Mouse (Mus musculus): ENCODE measurements around the gene Hs6st3.

The Hs6st3 gene

GRCm38 (mm10) chr14:119137906-119138785, at the start of gene Hs6st3:
Hs6st3 (plus strand) TSS chr14:119138341.
- DNase-seq (ENCODE audit: low spot score) = peak; percentile 54

GRCm38 (mm10) chr14:119098851-119099569, 39.1 kb upstream of the Hs6st3 start, which contains the start of gene Uggt2:
Uggt2 (minus strand) TSS chr14:119099430.
- DNase-seq (ENCODE audit: low spot score) = peak; percentile 90

DNA sequence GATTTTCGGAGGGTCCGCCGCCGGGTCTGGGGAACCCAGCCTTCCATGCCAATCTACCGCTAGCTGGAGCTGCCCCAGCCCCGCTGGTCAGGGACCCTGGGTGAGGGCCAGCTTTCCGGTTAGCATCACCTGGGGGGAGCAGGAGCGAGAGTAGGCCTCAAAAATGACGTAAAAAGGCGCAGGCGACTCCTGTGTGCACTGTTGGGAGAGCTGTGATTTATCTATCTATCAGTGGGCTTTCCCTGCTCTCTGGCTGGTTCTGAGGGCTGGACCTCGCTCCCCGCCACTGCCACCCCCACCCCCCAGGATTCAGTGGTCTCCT, 38.6 kb upstream of the Hs6st3 start:
- DNase-seq (ENCODE audit: low spot score) = no peak

- DNase-seq (ENCODE audit: low spot score) = no peak
Measured at GRCm38 (mm10) chr14:119107591-119107990, 30.6 kb upstream of the Hs6st3 start.

- DNase-seq (ENCODE audit: low spot score) = no peak
Measured at GRCm38 (mm10) chr14:119108776-119109301, 29.3 kb upstream of the Hs6st3 start.

GRCm38 (mm10) chr14:119109776-119110218, 28.3 kb upstream of the Hs6st3 start:
- no peak for DNase-seq (ENCODE audit: low spot score)

DNA sequence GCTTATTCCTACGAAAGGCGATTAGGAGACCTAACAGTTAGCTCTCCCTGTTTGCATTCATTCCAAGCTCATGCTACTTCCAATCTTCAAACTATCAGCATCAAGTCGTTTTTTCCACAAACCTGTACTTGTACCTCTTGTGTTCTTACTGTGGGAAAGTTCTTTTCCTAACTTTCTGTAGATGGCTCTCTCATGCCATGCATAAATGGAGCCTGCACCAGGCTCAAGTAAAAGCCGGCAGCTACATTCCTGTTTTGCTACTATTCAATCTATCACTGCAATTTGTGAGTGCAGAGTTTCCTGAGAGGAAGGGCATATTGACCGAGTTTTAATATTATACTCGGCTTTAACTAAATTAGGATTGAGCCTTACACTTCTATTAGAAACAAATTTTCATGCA, 25.6 kb upstream of the Hs6st3 start:
- no peak for DNase-seq (ENCODE audit: low spot score)

DNA sequence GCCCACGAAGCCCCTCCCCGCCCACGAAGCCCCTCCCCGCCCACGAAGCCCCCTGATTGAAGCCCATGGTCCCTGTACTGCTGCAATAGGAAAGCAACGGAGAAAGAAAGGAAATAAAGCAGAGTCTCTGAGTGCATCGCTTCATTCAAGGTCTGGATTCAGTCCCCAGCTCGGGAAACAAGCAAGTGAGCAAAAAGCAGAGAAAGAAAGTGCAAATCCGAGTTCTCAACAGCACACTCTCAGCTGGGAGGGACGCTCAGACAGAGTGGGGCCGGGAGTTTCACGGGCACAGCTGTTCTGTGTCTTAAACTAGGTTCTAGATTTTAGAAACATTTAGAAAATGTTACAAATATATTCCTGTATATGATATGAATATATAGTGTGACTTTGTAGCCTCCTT, 14.6 kb upstream of the Hs6st3 start:
- DNase-seq (ENCODE audit: low spot score) = peak; percentile 43

DNA sequence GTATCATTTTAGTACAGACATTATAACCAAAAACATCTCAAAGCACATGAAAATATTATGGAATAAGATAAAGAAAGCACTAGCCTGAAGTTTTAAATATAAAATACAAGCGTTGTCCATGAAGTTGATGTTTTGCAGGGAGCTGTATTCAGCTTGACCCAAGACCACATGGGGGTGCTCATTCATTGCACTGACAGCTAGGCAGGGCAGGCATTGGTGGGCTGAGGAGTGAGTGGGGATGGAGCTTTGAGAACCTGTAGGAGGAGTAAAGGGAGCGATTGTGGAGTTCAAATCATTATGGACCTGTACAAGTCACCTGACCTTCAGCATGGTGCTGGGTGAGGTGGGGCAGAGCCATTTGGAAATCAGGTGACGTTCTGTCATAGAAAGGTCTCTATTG, 14.1 kb upstream of the Hs6st3 start:
- peak; percentile 73 for DNase-seq (ENCODE audit: low spot score)

GRCm38 (mm10) chr14:119125840-119126239, 12.3 kb upstream of the Hs6st3 start:
- DNase-seq (ENCODE audit: low spot score) = no peak

GRCm38 (mm10) chr14:119127330-119127729, 10.8 kb upstream of the Hs6st3 start:
- no peak for DNase-seq (ENCODE audit: low spot score)

GRCm38 (mm10) chr14:119137512-119137905, 632 bp upstream of the Hs6st3 start:
- DNase-seq (ENCODE audit: low spot score) = peak; percentile 77

DNA sequence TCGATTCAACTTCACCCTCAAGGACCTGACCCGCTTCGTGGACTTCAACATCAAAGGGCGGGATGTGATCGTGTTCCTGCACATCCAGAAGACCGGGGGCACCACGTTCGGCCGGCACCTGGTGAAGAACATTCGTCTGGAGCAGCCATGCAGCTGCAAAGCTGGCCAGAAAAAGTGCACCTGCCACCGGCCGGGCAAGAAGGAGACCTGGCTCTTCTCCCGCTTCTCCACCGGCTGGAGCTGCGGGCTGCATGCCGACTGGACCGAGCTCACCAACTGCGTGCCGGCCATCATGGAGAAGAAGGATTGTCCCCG, 602 bp downstream of the Hs6st3 start:
- peak; percentile 24 for DNase-seq (ENCODE audit: low spot score)

- DNase-seq (ENCODE audit: low spot score) = no peak
Measured at GRCm38 (mm10) chr14:119139381-119139950, 1.3 kb downstream of the Hs6st3 start.

DNA sequence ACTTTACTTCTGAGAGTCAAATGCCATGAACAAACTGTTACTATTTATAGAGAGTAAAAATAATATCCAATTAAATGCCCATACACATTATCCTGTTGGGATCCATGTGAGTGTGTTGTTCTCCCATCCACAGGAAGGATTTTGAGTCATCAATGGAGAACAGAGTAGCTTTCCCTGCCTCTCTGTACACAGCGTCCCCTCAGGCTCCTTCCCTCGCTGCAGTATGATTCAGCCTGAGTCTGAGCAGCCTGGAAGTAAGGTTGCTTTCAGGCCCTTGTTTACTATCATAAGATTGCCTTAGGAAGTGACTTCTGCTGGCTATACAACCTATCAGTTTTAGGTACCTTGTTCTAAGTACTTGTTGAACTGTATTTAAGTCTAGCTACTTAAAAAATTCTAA, 14.9 kb downstream of the Hs6st3 start:
- no peak for DNase-seq (ENCODE audit: low spot score)

DNA sequence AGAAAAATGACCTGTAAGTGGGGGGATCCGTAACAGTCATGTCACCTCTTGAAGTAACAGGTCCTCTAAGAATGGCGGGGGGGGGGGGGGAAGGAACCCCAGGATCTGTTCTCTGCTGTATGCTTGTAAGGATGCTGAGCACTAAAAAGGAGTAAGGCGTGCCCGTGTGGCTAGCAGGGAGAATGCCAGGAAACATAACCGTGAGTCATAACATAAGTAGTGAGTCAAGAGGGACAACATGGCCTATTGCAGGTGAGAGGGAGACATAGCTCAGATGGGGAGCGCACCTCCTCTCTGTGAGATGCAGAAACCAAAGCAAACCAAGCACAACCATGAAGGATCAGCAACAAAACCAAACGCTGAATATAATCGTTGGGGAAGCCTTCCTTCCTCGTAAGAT, 55.8 kb downstream of the Hs6st3 start:
- DNase-seq (ENCODE audit: low spot score) = no peak

- no peak for DNase-seq (ENCODE audit: low spot score)
Measured at GRCm38 (mm10) chr14:119203508-119203907, 65.4 kb downstream of the Hs6st3 start.

DNA sequence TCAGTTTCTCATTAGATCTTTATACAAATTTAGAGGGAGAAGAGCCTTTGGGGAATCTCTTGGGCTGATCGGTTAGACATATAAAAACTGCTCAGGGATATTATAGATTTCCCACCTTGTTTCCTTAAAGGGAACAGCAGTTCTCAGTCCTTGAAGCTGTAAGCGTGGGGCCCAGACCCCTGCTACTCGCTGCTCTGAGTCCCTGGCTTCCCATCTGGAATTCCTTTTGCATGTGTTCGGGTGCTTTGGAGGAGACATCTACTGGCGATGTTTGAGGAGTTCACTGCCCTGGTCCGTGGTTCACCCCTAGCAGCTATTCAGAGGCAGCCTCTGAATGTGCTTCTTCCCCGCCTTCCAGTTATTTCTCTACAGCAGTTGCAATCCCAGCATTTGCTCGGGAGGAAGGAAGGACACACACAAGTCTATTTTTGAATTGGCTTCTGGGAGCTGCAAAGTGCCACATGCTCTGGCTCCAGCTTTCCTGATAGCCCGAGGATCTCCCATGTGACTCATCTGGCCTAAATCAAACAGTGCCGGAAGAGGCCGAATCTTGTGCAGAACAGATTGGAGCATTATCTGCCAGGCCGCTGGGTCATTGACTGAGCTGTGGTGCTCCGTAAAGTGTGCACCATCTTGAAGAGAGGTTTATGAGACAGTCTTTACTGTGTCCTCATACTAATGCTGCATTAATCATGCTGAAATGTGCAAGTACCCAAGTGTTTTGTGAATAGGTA, 77.6 kb downstream of the Hs6st3 start:
- DNase-seq (ENCODE audit: low spot score) = no peak

DNA sequence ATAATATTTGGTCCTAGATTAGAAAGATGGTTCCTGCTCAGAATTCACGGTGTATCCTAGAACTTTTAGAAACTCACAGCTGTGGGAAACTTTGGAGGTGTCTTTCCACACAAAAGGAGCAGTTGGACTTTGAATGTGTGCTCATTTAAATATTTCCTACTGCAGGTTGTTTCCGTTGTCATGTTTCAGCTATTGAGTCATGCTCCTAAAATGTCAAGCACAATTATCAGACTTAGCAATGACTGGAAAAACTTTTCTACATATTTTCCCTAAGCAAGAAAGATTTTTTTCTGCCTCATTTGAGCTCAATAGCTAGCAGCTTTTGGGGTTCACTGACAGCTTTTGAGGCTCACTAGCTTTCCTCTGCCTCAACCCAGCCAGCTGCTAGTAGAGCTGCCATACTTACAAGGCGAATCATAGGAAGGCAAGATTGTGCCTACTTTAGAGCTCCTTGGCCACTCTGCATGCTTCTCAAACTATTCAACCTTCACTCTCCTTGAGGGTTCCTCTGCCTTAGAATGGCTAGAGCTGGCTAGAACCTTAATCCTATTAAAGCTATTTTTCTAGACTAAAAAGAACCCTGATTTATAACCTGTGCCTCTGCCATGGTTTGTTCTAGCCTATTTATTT, 89.7 kb downstream of the Hs6st3 start:
- peak; percentile 45 for DNase-seq (ENCODE audit: low spot score)

- no peak for DNase-seq (ENCODE audit: low spot score)
Measured at GRCm38 (mm10) chr14:119233598-119233997, 95.5 kb downstream of the Hs6st3 start.

DNA sequence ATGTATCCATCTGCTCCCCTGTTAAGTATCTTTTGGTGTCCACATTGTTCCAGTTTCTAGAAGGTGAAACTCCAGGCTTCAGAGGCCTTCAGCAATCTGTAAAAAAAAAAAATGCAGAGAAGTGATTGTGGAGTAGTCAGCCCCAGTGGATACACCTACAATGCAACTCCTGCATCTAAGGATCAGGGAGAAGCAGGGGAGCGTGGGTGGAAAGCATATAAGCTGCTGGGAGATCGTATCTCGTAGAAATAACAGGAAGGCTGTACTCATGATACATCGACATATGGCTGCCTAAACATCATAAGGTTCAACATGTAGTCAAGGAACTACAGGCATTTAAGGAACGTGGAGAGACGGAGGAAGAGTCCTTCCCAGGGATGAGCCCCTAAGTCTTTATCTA, 109.0 kb downstream of the Hs6st3 start:
- no peak for DNase-seq (ENCODE audit: low spot score)
